Mouse (Mus musculus): ENCODE measurements around the gene Sdc4. TPM values are rescaled to one million over a fixed set of nuclear protein-coding genes. Genes with fewer than 3 reads are reported as not detected.
A peak's percentile ranks its signal among the peaks of the same experiment; 100 is the strongest.

Gene Sdc4
- polyA plus RNA-seq, 1 experiment from 2014 or later = 15.3 TPM

DNA sequence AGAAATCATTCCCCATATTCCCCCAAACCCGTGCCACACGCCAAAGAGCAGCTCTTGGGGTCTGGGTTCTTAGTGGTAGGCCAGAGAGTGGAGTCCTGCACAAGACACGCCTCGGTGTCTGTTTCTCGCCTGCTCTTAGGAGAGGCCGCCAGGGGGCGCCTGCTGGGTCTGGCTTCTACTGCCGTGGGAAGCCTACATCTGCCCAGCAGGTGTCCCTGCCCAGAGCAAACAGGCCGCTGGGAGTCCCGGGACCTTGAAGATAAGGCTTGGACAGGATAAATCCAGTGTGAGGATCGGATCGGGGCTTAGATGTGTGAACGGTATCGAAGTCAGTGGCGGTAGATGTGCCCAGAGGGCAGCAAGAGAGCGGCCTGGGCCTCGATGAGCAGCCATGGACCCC, 40.8 kb downstream of the Sdc4 start, which contains the start of gene Rbpjl:
Gene Rbpjl, plus strand, starts transcription at position 236 of the 400 bp plus-strand sequence.
- H3K27ac ChIP-seq (ENCODE audit: low read depth, low read length) = no peak within 1 kb of the TSS
- no peaks in the 10 kb centered on the region for H3K36me3 ChIP-seq (ENCODE audit: control insufficient read depth, insufficient read depth, low read length)
- peaks cover 68% of the 10 kb centered on the region for H3K27me3 ChIP-seq (replicated peaks; ENCODE audit: control insufficient read depth, insufficient read depth, low read length)
- H3K9ac ChIP-seq (ENCODE audit: low read depth, low read length) = no peak within 1 kb of the TSS
- no peak for ATAC-seq
- no peak within 1 kb of the TSS for H3K4me2 ChIP-seq (ENCODE audit: low read length)
- peaks cover 3% of the 10 kb centered on the region for H3K9me3 ChIP-seq (ENCODE audit: control insufficient read depth, low read length)
- H3K4me1 ChIP-seq (ENCODE audit: control insufficient read depth, insufficient read depth, low read depth, low read length) = peaks cover 9% of the 10 kb centered on the region
- H3K4me3 ChIP-seq (ENCODE audit: low read length) = no peak within 1 kb of the TSS
- WGBS = 4% methylated on average over 17 of the region's 17 CpGs

- H3K4me2 ChIP-seq (ENCODE audit: low read length) = no peak overlapping the region
- H3K27ac ChIP-seq (ENCODE audit: low read depth, low read length) = no peak overlapping the region
- peaks cover 26% of the 10 kb centered on the region for H3K27me3 ChIP-seq (replicated peaks; ENCODE audit: control insufficient read depth, insufficient read depth, low read length)
- peaks cover 6% of the 10 kb centered on the region for H3K4me1 ChIP-seq (ENCODE audit: control insufficient read depth, insufficient read depth, low read depth, low read length)
- H3K4me3 ChIP-seq (ENCODE audit: low read length) = no peak overlapping the region
- no peak overlapping the region for H3K9ac ChIP-seq (ENCODE audit: low read depth, low read length)
- H3K36me3 ChIP-seq (ENCODE audit: control insufficient read depth, insufficient read depth, low read length) = no peaks in the 10 kb centered on the region
- 77% methylated on average over 12 of the region's 12 CpGs for WGBS
- peaks cover 11% of the 10 kb centered on the region for H3K9me3 ChIP-seq (ENCODE audit: control insufficient read depth, low read length)
- ATAC-seq = no peak
Measured at GRCm38 (mm10) chr2:164396911-164397310, 46.8 kb downstream of the Sdc4 start.

DNA sequence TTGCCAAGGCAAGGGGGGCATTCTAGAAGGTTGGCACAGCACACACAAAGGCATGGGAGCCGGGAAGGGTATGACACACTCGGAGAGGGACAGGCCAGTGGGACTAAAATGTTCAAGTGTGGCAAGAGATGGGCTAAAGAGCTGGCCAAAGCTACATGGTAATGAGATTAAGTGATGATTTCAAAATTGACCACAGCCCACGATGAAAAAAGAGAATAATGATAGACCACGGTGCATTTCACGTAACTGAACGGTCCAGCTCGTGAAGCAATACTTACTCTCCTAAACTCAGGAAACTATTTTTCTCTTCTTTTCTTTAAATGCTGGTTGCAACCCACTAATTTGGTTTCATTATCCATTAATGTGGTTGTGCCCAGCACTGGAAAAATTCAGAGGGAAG, 47.6 kb downstream of the Sdc4 start:
- no peak overlapping the region for H3K9ac ChIP-seq (ENCODE audit: low read depth, low read length)
- 92% methylated on average over 7 of the region's 7 CpGs for WGBS
- peaks cover 11% of the 10 kb centered on the region for H3K9me3 ChIP-seq (ENCODE audit: control insufficient read depth, low read length)
- no peaks in the 10 kb centered on the region for H3K36me3 ChIP-seq (ENCODE audit: control insufficient read depth, insufficient read depth, low read length)
- ATAC-seq = no peak
- peaks cover 18% of the 10 kb centered on the region for H3K27me3 ChIP-seq (replicated peaks; ENCODE audit: control insufficient read depth, insufficient read depth, low read length)
- H3K4me1 ChIP-seq (ENCODE audit: control insufficient read depth, insufficient read depth, low read depth, low read length) = peaks cover 6% of the 10 kb centered on the region
- no peak overlapping the region for H3K4me2 ChIP-seq (ENCODE audit: low read length)
- no peak overlapping the region for H3K27ac ChIP-seq (ENCODE audit: low read depth, low read length)
- no peak overlapping the region for H3K4me3 ChIP-seq (ENCODE audit: low read length)

GRCm38 (mm10) chr2:164393126-164393525, 50.6 kb downstream of the Sdc4 start:
- H3K9me3 ChIP-seq (ENCODE audit: control insufficient read depth, low read length) = peaks cover 10% of the 10 kb centered on the region
- H3K4me2 ChIP-seq (ENCODE audit: low read length) = no peak overlapping the region
- no peak for ATAC-seq
- H3K36me3 ChIP-seq (ENCODE audit: control insufficient read depth, insufficient read depth, low read length) = no peaks in the 10 kb centered on the region
- no peaks in the 10 kb centered on the region for H3K27me3 ChIP-seq (replicated peaks; ENCODE audit: control insufficient read depth, insufficient read depth, low read length)
- H3K9ac ChIP-seq (ENCODE audit: low read depth, low read length) = no peak overlapping the region
- no peak overlapping the region for H3K4me3 ChIP-seq (ENCODE audit: low read length)
- WGBS = 80% methylated on average over 29 of the region's 29 CpGs
- H3K27ac ChIP-seq (ENCODE audit: low read depth, low read length) = no peak overlapping the region
- H3K4me1 ChIP-seq (ENCODE audit: control insufficient read depth, insufficient read depth, low read depth, low read length) = no peaks in the 10 kb centered on the region; the same call in 1 of the 2 replicates

DNA sequence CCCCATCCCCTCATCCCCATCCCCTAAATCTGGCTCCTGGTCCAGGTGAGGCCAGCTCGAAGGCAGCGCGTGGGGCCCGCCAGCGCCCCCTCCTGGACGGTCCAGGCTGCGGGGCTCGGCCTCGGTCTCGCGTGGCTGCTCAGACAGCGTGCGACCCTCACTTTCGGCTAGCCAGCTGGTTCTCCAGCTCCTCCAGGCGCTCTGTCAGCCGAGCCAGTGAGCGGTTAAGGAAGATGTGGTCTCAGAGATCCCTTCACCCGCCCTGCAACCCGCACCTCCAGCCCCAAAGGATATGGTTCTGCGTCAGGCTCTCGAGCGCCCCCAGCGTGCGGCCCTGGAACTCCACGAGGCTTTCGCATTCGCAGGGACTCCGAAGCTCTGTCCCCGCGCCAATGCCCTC, 54.2 kb downstream of the Sdc4 start:
- Histone ChIP-seq H3K27me3 (replicated peaks; ENCODE audit: control insufficient read depth, insufficient read depth, low read length) (peaks cover 3% of the 10 kb centered on the region; the same call in 1 of the 2 replicates), H3K4me2 (ENCODE audit: low read length) (peak overlapping the region; percentile 81), H3K9ac (ENCODE audit: low read depth, low read length) (peak overlapping the region; percentile 74), H3K4me3 (ENCODE audit: low read length) (peak overlapping the region; percentile 59), H3K4me1 (ENCODE audit: control insufficient read depth, insufficient read depth, low read depth, low read length) (peaks cover 7% of the 10 kb centered on the region), H3K27ac (ENCODE audit: low read depth, low read length) (peak overlapping the region; percentile 76), H3K9me3 (ENCODE audit: control insufficient read depth, low read length) (no peaks in the 10 kb centered on the region), H3K36me3 (ENCODE audit: control insufficient read depth, insufficient read depth, low read length) (no peaks in the 10 kb centered on the region)
- peak; percentile 74 for ATAC-seq
- 0% methylated on average over 30 of the region's 30 CpGs for WGBS

DNA sequence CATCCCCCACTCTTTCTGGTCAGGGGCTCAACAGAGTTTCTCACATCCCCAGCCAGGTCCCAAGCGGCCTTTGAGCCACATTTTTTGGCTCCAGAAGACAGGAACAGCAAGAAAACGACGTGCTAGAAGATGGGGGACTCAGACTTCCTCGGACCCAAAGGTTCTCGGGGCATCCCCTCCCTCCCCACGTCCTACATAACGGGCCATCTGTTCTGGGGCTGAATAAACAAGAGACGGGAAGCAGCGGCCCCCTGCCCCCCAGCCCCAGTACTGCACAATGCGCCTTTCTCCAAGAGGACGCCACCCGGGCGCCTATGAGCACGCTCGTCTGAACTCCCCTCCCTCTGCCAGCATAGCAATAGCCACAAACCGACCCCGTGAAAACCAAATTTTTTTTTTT, 54.7 kb downstream of the Sdc4 start, which contains the start of gene Slpi:
Gene Slpi, minus strand, starts transcription at position 76 of the 400 bp plus-strand sequence.
- WGBS = under 1% methylated on average over 17 of the region's 17 CpGs
- Histone ChIP-seq H3K4me1 (ENCODE audit: control insufficient read depth, insufficient read depth, low read depth, low read length) (peaks cover 7% of the 10 kb centered on the region), H3K36me3 (ENCODE audit: control insufficient read depth, insufficient read depth, low read length) (no peaks in the 10 kb centered on the region), H3K4me3 (ENCODE audit: low read length) (peak within 1 kb of the TSS; percentile 59), H3K4me2 (ENCODE audit: low read length) (peak within 1 kb of the TSS; percentile 81), H3K9me3 (ENCODE audit: control insufficient read depth, low read length) (no peaks in the 10 kb centered on the region), H3K27ac (ENCODE audit: low read depth, low read length) (peak within 1 kb of the TSS; percentile 76), H3K9ac (ENCODE audit: low read depth, low read length) (peak within 1 kb of the TSS; percentile 74), H3K27me3 (replicated peaks; ENCODE audit: control insufficient read depth, insufficient read depth, low read length) (peaks cover 3% of the 10 kb centered on the region; the same call in 1 of the 2 replicates)
- ATAC-seq = peak; percentile 68

GRCm38 (mm10) chr2:164386953-164387352, 56.7 kb downstream of the Sdc4 start:
- Histone ChIP-seq H3K27ac (ENCODE audit: low read depth, low read length) (no peak overlapping the region), H3K4me2 (ENCODE audit: low read length) (no peak overlapping the region), H3K4me1 (ENCODE audit: control insufficient read depth, insufficient read depth, low read depth, low read length) (peaks cover 7% of the 10 kb centered on the region), H3K9ac (ENCODE audit: low read depth, low read length) (no peak overlapping the region), H3K36me3 (ENCODE audit: control insufficient read depth, insufficient read depth, low read length) (no peaks in the 10 kb centered on the region), H3K4me3 (ENCODE audit: low read length) (no peak overlapping the region), H3K9me3 (ENCODE audit: control insufficient read depth, low read length) (no peaks in the 10 kb centered on the region), H3K27me3 (replicated peaks; ENCODE audit: control insufficient read depth, insufficient read depth, low read length) (peaks cover 3% of the 10 kb centered on the region; the same call in 1 of the 2 replicates)
- 15% methylated on average over 8 of the region's 8 CpGs for WGBS
- no peak for ATAC-seq

- H3K27me3 ChIP-seq (replicated peaks; ENCODE audit: control insufficient read depth, insufficient read depth, low read length) = peaks cover 3% of the 10 kb centered on the region; the same call in 1 of the 2 replicates
- H3K4me2 ChIP-seq (ENCODE audit: low read length) = peak overlapping the region; percentile 40
- no peak overlapping the region for H3K27ac ChIP-seq (ENCODE audit: low read depth, low read length)
- no peak overlapping the region for H3K4me3 ChIP-seq (ENCODE audit: low read length)
- no peaks in the 10 kb centered on the region for H3K9me3 ChIP-seq (ENCODE audit: control insufficient read depth, low read length)
- ATAC-seq = peak; percentile 81
- no peaks in the 10 kb centered on the region for H3K36me3 ChIP-seq (ENCODE audit: control insufficient read depth, insufficient read depth, low read length)
- H3K9ac ChIP-seq (ENCODE audit: low read depth, low read length) = no peak overlapping the region
- 10% methylated on average over 18 of the region's 18 CpGs for WGBS
- H3K4me1 ChIP-seq (ENCODE audit: control insufficient read depth, insufficient read depth, low read depth, low read length) = peaks cover 7% of the 10 kb centered on the region
Measured at GRCm38 (mm10) chr2:164385927-164386763, 57.5 kb downstream of the Sdc4 start.

- Histone ChIP-seq H3K4me1 (ENCODE audit: control insufficient read depth, insufficient read depth, low read depth, low read length) (peaks cover 7% of the 10 kb centered on the region), H3K9me3 (ENCODE audit: control insufficient read depth, low read length) (no peaks in the 10 kb centered on the region), H3K36me3 (ENCODE audit: control insufficient read depth, insufficient read depth, low read length) (no peaks in the 10 kb centered on the region), H3K27ac (ENCODE audit: low read depth, low read length) (no peak overlapping the region), H3K4me3 (ENCODE audit: low read length) (no peak overlapping the region), H3K9ac (ENCODE audit: low read depth, low read length) (no peak overlapping the region), H3K4me2 (ENCODE audit: low read length) (no peak overlapping the region), H3K27me3 (replicated peaks; ENCODE audit: control insufficient read depth, insufficient read depth, low read length) (peaks cover 3% of the 10 kb centered on the region; the same call in 1 of the 2 replicates)
- no peak for ATAC-seq
- WGBS = 40% methylated on average over 11 of the region's 11 CpGs
Measured at GRCm38 (mm10) chr2:164383656-164384399, 59.9 kb downstream of the Sdc4 start.

Data from hindbrain, embryonic 16.5 days (tissue).